Mouse (Mus musculus) testis, adult 2 months (tissue): ENCODE results near the gene Lypd5.

ENCODE experiments used
- CTCF ChIP-seq: fragments of 200-500 bp; IDR thresholded peaks from 2 replicates; pipeline ENCODE4 v1.5.1; 2012; ENCODE audit warnings: low read depth, mild to moderate bottlenecking, inconsistent platforms, low read length, moderate library complexity; ENCODE audit not compliant: control insufficient read depth, insufficient read depth, insufficient replicate concordance
- POLR2A ChIP-seq: fragments of 200-500 bp; IDR thresholded peaks from 2 replicates; pipeline ENCODE4 v1.6.1; 2012; ENCODE audit warnings: low read depth, mild to moderate bottlenecking, inconsistent platforms, low read length, moderate library complexity; ENCODE audit not compliant: control insufficient read depth

DNA sequence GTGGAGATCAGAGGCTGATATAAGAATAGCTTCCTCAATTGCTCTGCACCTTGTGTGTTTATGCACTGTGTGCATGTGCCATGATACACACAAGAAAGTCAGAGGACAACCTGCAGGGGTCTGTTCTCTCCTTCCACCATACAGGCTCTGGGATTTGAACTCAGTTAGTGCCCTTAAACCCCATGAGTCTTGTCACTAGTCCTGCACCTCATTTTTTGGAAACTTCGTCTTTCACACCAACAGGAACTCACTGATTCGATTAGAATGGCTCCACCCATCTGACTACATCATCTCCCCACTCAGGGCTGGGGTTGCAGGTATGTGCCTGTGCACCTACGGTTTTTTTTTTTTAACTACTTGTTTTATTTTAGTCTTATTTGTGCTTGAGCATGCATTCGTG, 19.2 kb downstream of the Lypd5 start:
- TF ChIP-seq POLR2A, result no peak
- no peak for TF ChIP-seq CTCF
